Mouse (Mus musculus): Measurements from ENCODE around the gene Prex1. TPM values are rescaled to one million over a fixed set of nuclear protein-coding genes. Genes with fewer than 3 reads are reported as not detected.

Prex1 gene
- polyA plus RNA-seq, 1 experiment from 2014 or later = 27.4 TPM

DNA sequence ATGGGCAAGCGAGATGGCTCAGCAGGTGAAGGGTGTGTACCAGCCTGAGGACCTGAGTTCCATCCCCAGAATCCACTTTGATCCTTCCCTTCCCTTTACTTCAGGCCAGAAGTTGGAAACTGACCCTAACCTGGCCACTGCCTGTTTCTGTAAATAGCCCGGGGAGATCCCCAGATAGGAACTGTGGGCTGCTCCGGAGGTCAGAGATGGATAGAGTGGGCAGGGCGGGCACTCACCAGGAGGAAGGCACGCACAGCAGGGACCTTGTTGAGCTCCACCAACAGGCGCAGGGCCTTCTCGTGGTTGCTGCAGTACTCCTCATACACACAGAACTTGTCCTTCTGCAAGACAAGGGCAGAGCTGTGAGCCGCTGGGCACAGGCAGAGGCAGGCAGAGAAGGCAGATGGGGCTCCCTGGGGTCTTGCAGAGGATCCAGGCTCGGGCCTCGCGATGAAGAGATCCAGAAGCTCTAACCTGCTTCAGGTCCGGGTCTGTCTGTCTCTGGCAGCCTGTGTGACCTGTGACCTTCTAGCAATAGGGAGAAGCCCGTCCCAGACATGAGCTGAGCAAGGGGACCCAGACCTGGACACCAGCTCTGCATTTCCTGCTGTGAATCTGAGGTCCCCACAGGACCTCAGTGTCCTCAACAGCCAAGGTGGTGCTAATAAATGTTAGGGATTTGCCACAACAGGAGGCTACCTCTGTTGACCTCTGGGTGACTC is 75.4 kb downstream of the Prex1 start:
- Histone ChIP-seq H3K27ac (replicated peaks) (no peak overlapping the region), H3K4me2 (no peak overlapping the region), H3K4me3 (no peak overlapping the region), H3K9ac (no peak overlapping the region), H3K36me3 (peaks cover 3% of the 10 kb centered on the region; the same call in 1 of the 2 replicates), H3K27me3 (no peaks in the 10 kb centered on the region), H3K9me3 (no peaks in the 10 kb centered on the region), H3K4me1 (replicated peaks) (peaks cover 21% of the 10 kb centered on the region)
- ATAC-seq (ENCODE audit: low FRiP score, low read depth) = no peak
- WGBS = 69% methylated on average over 13 of the region's 13 CpGs

DNA sequence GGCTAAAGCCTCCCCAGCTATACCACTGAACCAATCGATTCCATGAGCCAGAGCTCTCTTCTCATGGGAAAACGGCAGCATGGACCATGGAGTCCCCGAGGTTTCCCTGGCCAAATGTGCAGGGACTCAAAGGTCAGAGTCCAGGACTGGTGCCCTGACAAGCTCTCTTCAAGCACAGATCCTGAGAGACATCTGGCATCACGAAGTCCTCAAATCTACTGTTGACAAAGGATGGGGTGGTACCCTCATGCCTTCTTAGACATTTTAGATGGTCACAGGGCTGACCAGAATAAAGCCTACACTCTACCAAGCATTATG is 76.0 kb downstream of the Prex1 start:
- Histone ChIP-seq H3K9ac (no peak overlapping the region), H3K9me3 (no peaks in the 10 kb centered on the region), H3K4me2 (no peak overlapping the region), H3K27ac (replicated peaks) (no peak overlapping the region), H3K36me3 (peaks cover 3% of the 10 kb centered on the region; the same call in 1 of the 2 replicates), H3K27me3 (no peaks in the 10 kb centered on the region), H3K4me3 (no peak overlapping the region), H3K4me1 (replicated peaks) (peaks cover 21% of the 10 kb centered on the region)
- WGBS = 56% methylated on average over 4 of the region's 4 CpGs
- ATAC-seq (ENCODE audit: low FRiP score, low read depth) = no peak

GRCm38 (mm10) chr2:166636867-166637672 is 76.6 kb downstream of the Prex1 start:
- Histone ChIP-seq H3K36me3 (peaks cover 3% of the 10 kb centered on the region; the same call in 1 of the 2 replicates), H3K27me3 (no peaks in the 10 kb centered on the region), H3K9me3 (no peaks in the 10 kb centered on the region), H3K4me3 (no peak overlapping the region), H3K27ac (replicated peaks) (no peak overlapping the region), H3K4me2 (no peak overlapping the region), H3K4me1 (replicated peaks) (peaks cover 21% of the 10 kb centered on the region), H3K9ac (no peak overlapping the region)
- ATAC-seq (ENCODE audit: low FRiP score, low read depth) = peak; percentile 66; the same call in 1 of the 2 replicates
- 30% methylated on average over 17 of the region's 17 CpGs for WGBS

DNA sequence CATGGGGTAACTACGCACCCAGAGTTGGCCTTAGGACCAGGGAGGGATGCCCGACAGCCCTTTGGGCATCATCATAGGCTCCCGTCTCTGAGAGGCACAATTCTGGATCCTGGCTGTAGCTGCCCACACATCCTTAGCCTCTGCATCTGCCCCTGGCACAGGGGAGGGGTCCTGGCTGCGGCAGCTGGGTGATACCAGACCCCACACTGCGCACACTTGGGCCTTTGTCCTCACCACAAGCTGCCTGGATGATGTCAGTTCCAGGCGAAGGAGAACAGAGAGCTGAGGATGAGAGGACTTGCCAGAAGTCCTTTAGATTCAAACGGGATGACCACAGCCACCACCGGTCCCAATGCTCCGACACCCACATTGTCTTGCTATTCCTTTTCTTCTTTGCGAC is 78.1 kb downstream of the Prex1 start:
- H3K27ac ChIP-seq (replicated peaks) = no peak overlapping the region
- peaks cover 3% of the 10 kb centered on the region; the same call in 1 of the 2 replicates for H3K36me3 ChIP-seq
- H3K4me1 ChIP-seq (replicated peaks) = peaks cover 28% of the 10 kb centered on the region
- H3K4me2 ChIP-seq = no peak overlapping the region
- 79% methylated on average over 10 of the region's 10 CpGs for WGBS
- no peaks in the 10 kb centered on the region for H3K27me3 ChIP-seq
- no peaks in the 10 kb centered on the region for H3K9me3 ChIP-seq
- no peak for ATAC-seq (ENCODE audit: low FRiP score, low read depth)
- no peak overlapping the region for H3K4me3 ChIP-seq
- H3K9ac ChIP-seq = no peak overlapping the region

GRCm38 (mm10) chr2:166632571-166633361 is 80.9 kb downstream of the Prex1 start:
- Histone ChIP-seq H3K27me3 (no peaks in the 10 kb centered on the region), H3K9me3 (no peaks in the 10 kb centered on the region), H3K4me3 (no peak overlapping the region), H3K27ac (replicated peaks) (no peak overlapping the region), H3K4me1 (replicated peaks) (peaks cover 29% of the 10 kb centered on the region), H3K36me3 (no peaks in the 10 kb centered on the region), H3K4me2 (no peak overlapping the region), H3K9ac (no peak overlapping the region)
- WGBS = 84% methylated on average over 13 of the region's 13 CpGs
- ATAC-seq (ENCODE audit: low FRiP score, low read depth) = 0 out of 2 replicates have a peak, but pooled peaks have one; percentile 49

GRCm38 (mm10) chr2:166631621-166632171 is 81.9 kb downstream of the Prex1 start:
- Histone ChIP-seq H3K4me2 (no peak overlapping the region), H3K36me3 (no peaks in the 10 kb centered on the region), H3K9me3 (no peaks in the 10 kb centered on the region), H3K9ac (no peak overlapping the region), H3K4me3 (no peak overlapping the region), H3K27me3 (no peaks in the 10 kb centered on the region), H3K27ac (replicated peaks) (no peak overlapping the region), H3K4me1 (replicated peaks) (peaks cover 19% of the 10 kb centered on the region)
- ATAC-seq (ENCODE audit: low FRiP score, low read depth) = no peak
- 91% methylated on average over 10 of the region's 10 CpGs for WGBS

DNA sequence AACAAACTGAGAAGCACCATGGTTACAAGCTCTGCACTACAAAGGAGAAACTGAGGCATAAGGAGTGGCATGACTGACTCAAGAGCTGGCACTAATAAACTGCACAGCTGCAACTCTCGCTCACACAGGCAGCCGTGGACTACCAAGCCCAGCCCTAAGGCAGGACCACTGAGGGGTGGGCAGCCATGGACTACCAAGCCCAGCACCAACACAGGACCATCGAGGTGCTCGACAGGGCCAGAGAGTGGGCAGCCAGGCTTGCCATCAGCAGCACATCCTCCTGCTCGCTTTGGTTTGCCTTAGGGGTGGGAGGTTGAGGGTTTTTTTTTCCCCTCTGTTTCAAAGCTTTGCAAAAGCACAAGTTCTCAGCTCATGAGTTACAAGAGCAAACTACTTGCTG is 82.4 kb downstream of the Prex1 start:
- Histone ChIP-seq H3K4me1 (replicated peaks) (peaks cover 14% of the 10 kb centered on the region; the same call in 1 of the 2 replicates), H3K27ac (replicated peaks) (no peak overlapping the region), H3K36me3 (no peaks in the 10 kb centered on the region), H3K4me3 (no peak overlapping the region), H3K27me3 (no peaks in the 10 kb centered on the region), H3K9ac (no peak overlapping the region), H3K9me3 (no peaks in the 10 kb centered on the region), H3K4me2 (no peak overlapping the region)
- no peak for ATAC-seq (ENCODE audit: low FRiP score, low read depth)
- WGBS = 91% methylated on average over 5 of the region's 5 CpGs

DNA sequence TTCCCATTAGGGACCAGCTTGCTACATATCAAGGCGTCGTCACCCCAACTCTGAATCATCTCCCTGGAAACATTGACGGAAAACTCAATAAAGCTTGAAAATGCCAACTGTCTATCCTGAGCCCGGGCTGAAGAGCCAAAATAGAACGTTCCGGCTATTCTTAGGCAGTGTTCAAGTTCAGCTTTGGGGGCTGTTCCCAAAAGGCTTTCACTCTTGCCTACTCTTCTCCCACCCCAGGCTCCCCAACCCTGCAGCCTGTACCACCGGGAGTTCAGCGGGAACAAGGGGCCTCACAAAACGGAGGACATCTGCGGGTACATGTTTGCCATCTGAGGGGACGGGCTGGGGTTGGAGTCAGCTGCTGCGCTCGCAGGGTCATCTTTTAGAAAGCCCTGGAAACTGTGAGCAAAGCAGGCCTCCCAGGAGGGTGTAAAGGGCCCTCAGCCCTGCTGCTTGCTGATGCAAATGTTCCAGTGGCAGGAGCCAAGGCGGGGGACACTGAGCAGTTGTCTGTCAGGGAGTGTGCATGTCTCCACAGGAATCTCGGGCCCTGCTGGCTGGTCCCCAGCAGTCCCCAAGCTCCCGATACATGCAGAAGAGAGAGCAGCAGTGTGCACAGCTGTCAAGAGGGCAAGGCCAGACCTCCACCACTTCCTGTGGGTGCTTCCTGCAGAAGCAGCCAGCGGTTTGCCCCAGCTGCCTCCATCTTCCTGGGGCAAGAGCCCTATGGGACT is 83.5 kb downstream of the Prex1 start:
- H3K27me3 ChIP-seq = no peaks in the 10 kb centered on the region
- H3K9me3 ChIP-seq = no peaks in the 10 kb centered on the region
- no peak for ATAC-seq (ENCODE audit: low FRiP score, low read depth)
- no peak overlapping the region for H3K4me2 ChIP-seq
- WGBS = 79% methylated on average over 17 of the region's 17 CpGs
- no peak overlapping the region for H3K27ac ChIP-seq (replicated peaks)
- H3K9ac ChIP-seq = no peak overlapping the region
- H3K36me3 ChIP-seq = no peaks in the 10 kb centered on the region
- H3K4me1 ChIP-seq (replicated peaks) = peaks cover 20% of the 10 kb centered on the region; the same call in 1 of the 2 replicates
- no peak overlapping the region for H3K4me3 ChIP-seq

DNA sequence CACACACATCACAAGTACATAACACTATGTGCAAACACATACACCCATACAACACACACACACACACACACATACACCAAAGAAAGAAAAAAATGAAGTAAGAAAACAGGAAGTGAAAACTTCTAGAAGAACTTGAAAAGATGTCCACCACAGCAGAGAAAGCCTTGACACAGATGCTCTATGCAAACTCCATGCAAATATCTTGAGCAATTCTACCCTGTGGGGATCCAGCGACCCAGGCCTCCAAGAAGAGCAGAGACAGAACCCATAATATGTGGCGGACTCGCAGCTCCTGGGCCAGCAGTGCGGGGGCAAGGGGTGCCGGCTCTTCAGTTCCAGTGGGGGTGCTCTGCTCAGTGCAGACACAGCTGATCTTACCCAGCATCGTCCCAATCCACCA is 86.1 kb downstream of the Prex1 start:
- no peak overlapping the region for H3K9ac ChIP-seq
- peaks cover 37% of the 10 kb centered on the region for H3K4me1 ChIP-seq (replicated peaks)
- H3K4me2 ChIP-seq = no peak overlapping the region
- H3K27ac ChIP-seq (replicated peaks) = no peak overlapping the region
- no peaks in the 10 kb centered on the region for H3K27me3 ChIP-seq
- 88% methylated on average over 6 of the region's 6 CpGs for WGBS
- H3K36me3 ChIP-seq = no peaks in the 10 kb centered on the region
- H3K9me3 ChIP-seq = no peaks in the 10 kb centered on the region
- no peak overlapping the region for H3K4me3 ChIP-seq
- no peak for ATAC-seq (ENCODE audit: low FRiP score, low read depth)

DNA sequence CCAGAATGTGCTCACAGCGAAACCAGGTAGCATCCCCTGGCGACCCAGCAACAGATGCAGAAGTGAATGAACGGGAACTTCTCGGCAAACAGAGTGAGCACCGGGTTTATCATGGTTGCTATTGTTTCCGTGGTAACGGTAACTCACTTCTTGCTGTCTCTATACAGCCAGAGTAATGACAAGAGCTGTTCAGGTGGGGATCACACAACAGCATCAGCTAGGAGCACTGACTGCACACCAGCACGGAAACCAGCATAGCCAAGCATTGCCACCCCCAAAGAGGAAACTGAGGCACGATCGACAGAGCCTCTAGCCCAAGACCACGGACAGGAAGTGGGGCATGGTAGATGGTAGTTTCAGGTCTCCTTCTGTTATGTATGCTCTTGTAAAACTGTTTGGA is 88.4 kb downstream of the Prex1 start:
- ATAC-seq (ENCODE audit: low FRiP score, low read depth) = no peak
- WGBS = 74% methylated on average over 11 of the region's 11 CpGs

DNA sequence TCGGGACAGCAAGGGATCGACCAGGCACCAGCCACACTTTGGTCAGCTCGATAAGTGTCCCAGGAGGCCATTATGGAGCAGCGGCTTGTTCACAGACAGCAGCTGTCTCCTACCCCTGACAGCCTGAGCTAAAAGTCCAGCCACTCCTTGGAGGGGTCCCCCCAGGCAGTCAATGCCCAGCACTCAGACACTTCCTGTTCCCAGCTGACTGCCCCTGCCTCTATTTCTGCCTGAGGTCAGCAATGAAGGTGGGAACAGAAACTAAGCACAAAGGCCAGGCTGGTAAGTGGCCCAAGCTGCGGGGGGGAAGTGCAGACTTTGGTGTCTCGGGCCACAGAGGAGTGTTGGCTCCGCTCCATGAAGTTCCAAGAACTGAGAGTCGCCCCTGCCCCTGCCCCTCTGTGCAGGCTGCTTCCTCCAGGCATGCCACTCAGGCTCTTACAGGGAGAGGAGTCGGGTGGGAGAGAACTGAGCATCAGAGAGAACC is 90.5 kb downstream of the Prex1 start:
- Histone ChIP-seq H3K27ac (replicated peaks) (peak overlapping the region; percentile 72), H3K27me3 (no peaks in the 10 kb centered on the region), H3K9ac (no peak overlapping the region), H3K4me1 (replicated peaks) (peaks cover 30% of the 10 kb centered on the region), H3K36me3 (no peaks in the 10 kb centered on the region), H3K9me3 (no peaks in the 10 kb centered on the region), H3K4me2 (no peak overlapping the region), H3K4me3 (no peak overlapping the region)
- WGBS = 36% methylated on average over 9 of the region's 9 CpGs
- ATAC-seq (ENCODE audit: low FRiP score, low read depth) = peak; percentile 66

More for the DNA sequence above, 88.4 kb downstream of the Prex1 start:
- H3K4me2 ChIP-seq = no peak overlapping the region
- H3K4me3 ChIP-seq = no peak overlapping the region
- H3K9ac ChIP-seq = no peak overlapping the region
- H3K36me3 ChIP-seq = no peaks in the 10 kb centered on the region
- no peak overlapping the region for H3K27ac ChIP-seq (replicated peaks)
- H3K4me1 ChIP-seq (replicated peaks) = peaks cover 30% of the 10 kb centered on the region
- H3K9me3 ChIP-seq = no peaks in the 10 kb centered on the region
- H3K27me3 ChIP-seq = no peaks in the 10 kb centered on the region

Measured in hindbrain, embryonic 15.5 days (tissue).